Mouse (Mus musculus): ENCODE results near the gene Rab9.

- no peak for TF ChIP-seq CTCF (IDR thresholded peaks at IDR 0.05; ENCODE audit: insufficient read depth, low read depth, low read length)
- no peak for TF ChIP-seq POLR2A (IDR thresholded peaks at IDR 0.05; ENCODE audit: insufficient read depth, low read depth, low read length)
Observed at GRCm38 (mm10) chrX:166497771-166498170, 18.1 kb upstream of the Rab9 start.

Data from olfactory bulb, adult 2 months (tissue).